Mouse (Mus musculus): ENCODE measurements around the gene Ndufaf8.

The Ndufaf8 gene

GRCm38 (mm10) chr11:120086702-120087152 is 12.0 kb upstream of the Ndufaf8 start, which contains the start of gene Cep131:
Cep131 (minus strand) TSS chr11:120086827.
- peak; percentile 97 to 100 for DNase-seq

- DNase-seq, result no peak
These were observed 8.1 kb upstream of the Ndufaf8 start for GRCm38 (mm10) chr11:120090661-120091060.

- DNase-seq, result peak in 1 of 2 experiments; percentile 22
These were observed 5.7 kb upstream of the Ndufaf8 start for GRCm38 (mm10) chr11:120092817-120093591.

- DNase-seq, result peak; percentile 72 to 75
These were observed 2.3 kb downstream of the Ndufaf8 start for GRCm38 (mm10) chr11:120101036-120101435.

GRCm38 (mm10) chr11:120103431-120103997 is 4.8 kb downstream of the Ndufaf8 start:
- DNase-seq, result no peak

- DNase-seq, result no peak
These were observed 8.3 kb downstream of the Ndufaf8 start for GRCm38 (mm10) chr11:120107026-120107425.

- no peak for DNase-seq
These were observed 9.1 kb downstream of the Ndufaf8 start for GRCm38 (mm10) chr11:120107796-120108195.

- DNase-seq, result no peak
These were observed 11.0 kb downstream of the Ndufaf8 start for GRCm38 (mm10) chr11:120109558-120110210.

GRCm38 (mm10) chr11:120110554-120110953 is 11.8 kb downstream of the Ndufaf8 start:
- DNase-seq, result no peak

GRCm38 (mm10) chr11:120111033-120111432 is 12.3 kb downstream of the Ndufaf8 start:
- DNase-seq, result peak; percentile 52 to 75

GRCm38 (mm10) chr11:120112136-120112535 is 13.4 kb downstream of the Ndufaf8 start:
- peak in 1 of 2 experiments; percentile 35 for DNase-seq

- DNase-seq, result no peak
These were observed 15.9 kb downstream of the Ndufaf8 start for GRCm38 (mm10) chr11:120114488-120115215.

GRCm38 (mm10) chr11:120117626-120118025 is 18.9 kb downstream of the Ndufaf8 start:
- DNase-seq, result no peak

GRCm38 (mm10) chr11:120119108-120119507 is 20.4 kb downstream of the Ndufaf8 start:
- no peak for DNase-seq

GRCm38 (mm10) chr11:120119936-120120541 is 21.3 kb downstream of the Ndufaf8 start:
- peak in 1 of 2 experiments; percentile 32 for DNase-seq

- DNase-seq, result peak; percentile 81 to 84
These were observed 22.1 kb downstream of the Ndufaf8 start for GRCm38 (mm10) chr11:120120642-120121420.

- peak; percentile 29 to 32 for DNase-seq
These were observed 23.4 kb downstream of the Ndufaf8 start for GRCm38 (mm10) chr11:120122126-120122525.

GRCm38 (mm10) chr11:120126845-120127244 is 28.1 kb downstream of the Ndufaf8 start:
- no peak for DNase-seq

- DNase-seq, result no peak
These were observed 30.6 kb downstream of the Ndufaf8 start for GRCm38 (mm10) chr11:120129281-120129680.

- no peak for DNase-seq
These were observed 35.4 kb downstream of the Ndufaf8 start for GRCm38 (mm10) chr11:120134148-120134547.

- DNase-seq, result no peak
These were observed 36.3 kb downstream of the Ndufaf8 start for GRCm38 (mm10) chr11:120134847-120135530.

All from cerebellum, adult 18-20 months (tissue).